ENCODE assay signal across 8 mouse cellular contexts in genomic region chr12:16894396-16895220, GRCm38 (mm10). TPM values are rescaled to one million over a fixed set of nuclear protein-coding genes. Genes with fewer than 3 reads are reported as not detected.
DNase-seq lines count a peak whose midpoint lies in the region; ATAC-seq lines count a peak whose summit lies in the region.

Gene Rock2, plus strand, starts transcription at chr12:16894895.

- no peaks in the 10 kb centered on the region for H3K36me3 ChIP-seq in heart, embryonic 11.5 days (ENCODE audit: control insufficient read depth, insufficient read depth, low read length)
- H3K36me3 ChIP-seq in kidney, embryonic 15.5 days: no peaks in the 10 kb centered on the region
- H3K36me3 ChIP-seq in liver, embryonic 11.5 days (ENCODE audit: control insufficient read depth, insufficient read depth, low read length): no peaks in the 10 kb centered on the region

- ATAC-seq in erythroblast, adult 5-6 weeks (replicated peaks; ENCODE audit: low FRiP score, poor library complexity, severe bottlenecking): peak; percentile 84
- ATAC-seq in heart, embryonic 11.5 days (replicated peaks; ENCODE audit: insufficient number of reproducible peaks, low FRiP score, low TSS enrichment): peak; percentile 90
- peak; percentile 95 for ATAC-seq in kidney, embryonic 15.5 days (replicated peaks; ENCODE audit: low FRiP score)
- peak; percentile 88 for ATAC-seq in liver, embryonic 11.5 days (replicated peaks; ENCODE audit: low FRiP score)
- peak; percentile 45; the same call in 1 of the 2 replicates for ATAC-seq in monocyte, adult 5-6 weeks (replicated peaks; ENCODE audit: insufficient number of reproducible peaks, low FRiP score, low TSS enrichment, poor library complexity, severe bottlenecking)

- H3K4me1 ChIP-seq in heart, embryonic 11.5 days (ENCODE audit: control insufficient read depth, insufficient read depth, low read length): peaks cover 19% of the 10 kb centered on the region
- H3K4me1 ChIP-seq in kidney, embryonic 15.5 days: peaks cover 31% of the 10 kb centered on the region
- peaks cover 24% of the 10 kb centered on the region for H3K4me1 ChIP-seq in liver, embryonic 11.5 days (replicated peaks; ENCODE audit: control insufficient read depth, insufficient read depth, low read length)

- H3K9me3 ChIP-seq in heart, embryonic 11.5 days (replicated peaks; ENCODE audit: control insufficient read depth, low read length): no peaks in the 10 kb centered on the region
- H3K9me3 ChIP-seq in kidney, embryonic 15.5 days (replicated peaks): no peaks in the 10 kb centered on the region
- no peaks in the 10 kb centered on the region for H3K9me3 ChIP-seq in liver, embryonic 11.5 days (ENCODE audit: control insufficient read depth, low read length)

- H3K27me3 ChIP-seq in heart, embryonic 11.5 days (ENCODE audit: control insufficient read depth, insufficient read depth, low read length): no peaks in the 10 kb centered on the region
- no peaks in the 10 kb centered on the region for H3K27me3 ChIP-seq in kidney, embryonic 15.5 days
- H3K27me3 ChIP-seq in liver, embryonic 11.5 days (replicated peaks; ENCODE audit: control insufficient read depth, insufficient read depth, low read length): no peaks in the 10 kb centered on the region

- under 1% methylated on average over 87 of the region's 130 CpGs for WGBS in heart, embryonic 11.5 days (ENCODE audit: insufficient replicate concordance)
- WGBS in kidney, embryonic 15.5 days: under 1% methylated on average over 81 of the region's 130 CpGs
- WGBS in liver, embryonic 11.5 days: under 1% methylated on average over 102 of the region's 130 CpGs

- H3K4me2 ChIP-seq in heart, embryonic 11.5 days: peak within 1 kb of the TSS; percentile 85
- H3K4me2 ChIP-seq in kidney, embryonic 15.5 days: peak within 1 kb of the TSS; percentile 85
- peak within 1 kb of the TSS; percentile 95 for H3K4me2 ChIP-seq in liver, embryonic 11.5 days

- H3K4me3 ChIP-seq in heart, embryonic 11.5 days (ENCODE audit: low read depth, low read length): peak within 1 kb of the TSS; percentile 98
- peak within 1 kb of the TSS; percentile 74 for H3K4me3 ChIP-seq in kidney, embryonic 15.5 days (replicated peaks)
- peak within 1 kb of the TSS; percentile 93 for H3K4me3 ChIP-seq in liver, embryonic 11.5 days (ENCODE audit: low read depth, low read length)

- peak within 1 kb of the TSS; percentile 99 for H3K27ac ChIP-seq in heart, embryonic 11.5 days (ENCODE audit: low read depth, low read length)
- peak within 1 kb of the TSS; percentile 98 for H3K27ac ChIP-seq in kidney, embryonic 15.5 days
- H3K27ac ChIP-seq in liver, embryonic 11.5 days (ENCODE audit: low read depth, low read length): peak within 1 kb of the TSS; percentile 89

- H3K9ac ChIP-seq in heart, embryonic 11.5 days (ENCODE audit: low read depth, low read length): peak within 1 kb of the TSS; percentile 97
- H3K9ac ChIP-seq in kidney, embryonic 15.5 days: peak within 1 kb of the TSS; percentile 79
- peak within 1 kb of the TSS; percentile 92 for H3K9ac ChIP-seq in liver, embryonic 11.5 days (ENCODE audit: low read depth, low read length)

- DNase-seq in CD4-positive helper T cell, adult 2 months (ENCODE audit: low read depth, low spot score): peak; percentile 86
- DNase-seq in brain, adult 2 months (ENCODE audit: low read depth, low spot score): peak; percentile 86
- peak; percentile 91 for DNase-seq in liver, embryonic 11.5 days (ENCODE audit: low spot score)
- peak; percentile 77 to 79 for DNase-seq in spleen, postnatal 14 days (ENCODE audit: low spot score in 2 of 2)

RNA-seq across cellular contexts. Expression of gene Rock2, which starts in this region (rescaled TPM):
- total RNA-seq in erythroblast, adult 5-6 weeks (2015; ENCODE audit: low replicate concordance): 15.5 and 21.9 TPM in 2 replicates
- 21.3 and 24.2 TPM in 2 replicates for total RNA-seq in erythroblast, adult 5-6 weeks (2017; ENCODE audit: low replicate concordance)
- 19.8 and 22.2 TPM in 2 replicates for polyA plus RNA-seq in heart, embryonic 11.5 days (2014; fragmentation: Nextera tagmentation; extraction: Ambion mirVana)
- 15.8 and 16.6 TPM in 2 replicates for polyA plus RNA-seq in kidney, embryonic 15.5 days (2015; fragmentation: Nextera tagmentation; extraction: Ambion mirVana)
- 11.7 and 14.4 TPM in 2 replicates for polyA plus RNA-seq in liver, embryonic 11.5 days (2014; fragmentation: Nextera tagmentation; extraction: Ambion mirVana)
- total RNA-seq in monocyte, adult 5-6 weeks (2017): 78.4 to 114 TPM (median 84.2 TPM) in 3 replicates

Comparison
In these comparisons a context has a peak if more than half of its experiments do, and no peak if none do; other contexts are left out.
1. Peak in every context shown above with its lines: DNase-seq, ATAC-seq, H3K4me3 ChIP-seq and H3K27ac ChIP-seq.
2. ATAC-seq: peak in every context shown above with its lines; median percentile 95 in kidney, embryonic 15.5 days; 90 in heart, embryonic 11.5 days; 88 in liver, embryonic 11.5 days; 84 in erythroblast, adult 5-6 weeks; 45 in monocyte, adult 5-6 weeks.